Mouse (Mus musculus): ENCODE data around the gene Pln.

DNA sequence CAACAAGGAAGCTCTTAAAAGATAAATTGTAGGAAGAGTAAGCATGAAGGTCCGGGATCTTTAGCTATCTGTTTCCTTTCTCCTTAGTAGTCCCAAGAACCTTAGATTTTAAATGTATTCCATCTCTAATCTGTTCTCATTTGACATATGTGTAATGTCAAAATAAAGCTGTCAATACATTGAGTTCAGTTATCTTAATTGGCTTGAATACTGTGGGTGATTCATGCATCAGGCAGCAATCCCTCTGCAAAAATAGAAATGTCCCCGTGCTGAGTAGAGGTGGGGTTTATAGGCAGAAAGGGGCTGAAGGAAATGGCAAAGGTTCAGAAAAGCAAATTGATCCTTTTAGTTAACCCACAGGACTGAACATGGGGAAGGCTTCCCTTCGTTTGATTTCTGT lies 8.2 kb upstream of the Pln start:
- no peak for TF ChIP-seq POLR2A (IDR thresholded peaks at IDR 0.05; ENCODE audit: control insufficient read depth, low read depth, low read length)
- TF ChIP-seq CTCF (IDR thresholded peaks at IDR 0.05; ENCODE audit: control insufficient read depth, insufficient read depth, insufficient replicate concordance, low read depth, low read length), result no peak
